Mouse (Mus musculus) ES-E14 (cell line): Measurements from ENCODE around the gene Kctd21.

Source experiments
- CHD2 ChIP-seq: IDR thresholded peaks from 2 replicates; pipeline ENCODE4 v1.6.1; 2014; ENCODE audit warnings: mild to moderate bottlenecking, low read depth, low read length, inconsistent platforms
- HCFC1 ChIP-seq: IDR thresholded peaks from 2 replicates; pipeline ENCODE4 v1.6.1; 2012; ENCODE audit warnings: low read length, inconsistent platforms, borderline replicate concordance; ENCODE audit not compliant: insufficient read depth
- MAFK ChIP-seq: IDR thresholded peaks from 2 replicates; pipeline ENCODE4 v1.6.1; 2014; ENCODE audit warnings: mild to moderate bottlenecking, low read depth, low read length, inconsistent platforms; ENCODE audit not compliant: insufficient read depth
- ZNF384 ChIP-seq: IDR thresholded peaks from 2 replicates; pipeline ENCODE4 v1.6.1; 2012; ENCODE audit warnings: low read depth, low read length, inconsistent platforms

- TF ChIP-seq ZNF384 (no peak), MAFK (no peak), HCFC1 (no peak), CHD2 (no peak)
Measured at GRCm38 (mm10) chr7:97356253-97356652, 24.1 kb downstream of the Kctd21 start.
